Mouse (Mus musculus): ENCODE results near the gene Rdh19.

DNA sequence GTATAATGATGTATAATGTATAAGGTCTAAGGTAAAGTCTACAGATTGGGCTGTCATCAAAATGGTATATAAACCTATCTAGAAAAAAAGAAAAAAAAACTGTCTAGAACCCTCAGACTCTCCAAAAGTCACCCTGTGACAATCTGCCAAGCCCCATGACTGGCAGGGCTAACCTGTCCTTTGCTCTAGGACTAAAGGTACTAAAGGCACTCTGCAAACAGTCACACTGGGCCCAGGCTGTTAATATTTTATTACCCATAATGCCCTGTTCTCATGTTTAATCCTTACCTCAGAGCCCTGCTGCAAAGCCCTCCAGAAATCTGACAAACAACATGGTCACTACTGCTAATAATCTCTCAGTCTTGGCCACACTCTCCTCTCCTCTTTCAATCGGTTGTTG lies 36.8 kb downstream of the Rdh19 start:
- no peak for TF ChIP-seq CTCF (IDR thresholded peaks at IDR 0.05)
- TF ChIP-seq EP300 (IDR thresholded peaks at IDR 0.05) = no peak
